Mouse (Mus musculus) heart, postnatal 0 days (tissue): ENCODE data around the gene Chat.

Experiments used
- CTCF ChIP-seq: IDR thresholded peaks from 2 replicates; pipeline ENCODE4 v1.5.1; 2016; ENCODE audit warnings: antibody characterized with exemption, control low read depth, low read depth
- EP300 ChIP-seq: IDR thresholded peaks from 2 replicates; pipeline ENCODE4 v1.6.1; 2016; ENCODE audit warnings: antibody characterized with exemption, low read depth

- TF ChIP-seq CTCF, result no peak
- TF ChIP-seq EP300, result no peak
These were observed 37.2 kb upstream of the Chat start for GRCm38 (mm10) chr14:32502764-32503688.
